Mouse (Mus musculus): Measurements from ENCODE around the gene Hip1r.

- TF ChIP-seq CTCF (IDR thresholded peaks at IDR 0.05; ENCODE audit: insufficient read depth, low read depth, low read length) (no peak), POLR2A (IDR thresholded peaks at IDR 0.05; ENCODE audit: insufficient read depth, low read depth, low read length) (no peak)
Measured at GRCm38 (mm10) chr5:123970576-123970975, 2.9 kb upstream of the Hip1r start.
